Mouse (Mus musculus): ENCODE measurements around the gene Cir1.

DNA sequence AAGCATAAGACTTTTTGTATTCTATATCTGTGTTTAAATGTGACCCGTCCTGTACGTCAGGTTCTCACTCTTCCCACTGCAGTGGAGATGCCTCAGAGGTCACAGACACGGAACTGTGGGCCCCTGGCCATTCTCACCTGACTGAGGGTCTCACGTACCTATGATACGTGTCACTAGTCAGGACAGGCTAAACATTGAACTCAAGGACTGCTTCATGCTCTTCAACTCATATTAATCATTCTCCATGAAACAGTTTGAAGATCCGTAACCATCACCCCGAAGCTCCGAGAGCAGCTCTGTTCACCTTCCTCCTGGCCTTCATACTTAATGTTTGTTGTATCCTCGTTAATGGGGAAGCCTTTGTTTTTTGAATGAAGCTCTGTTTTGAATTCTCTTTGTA, 4.9 kb upstream of the Cir1 start:
- no peak for TF ChIP-seq CTCF (IDR thresholded peaks at IDR 0.05; ENCODE audit: low read depth)
- no peak for TF ChIP-seq EP300 (IDR thresholded peaks at IDR 0.05; ENCODE audit: low read depth)
